Comparison of ENCODE assay signal across 20 mouse cellular contexts in genomic region chr12:12030039-12030550, GRCm38 (mm10).
DNase-seq lines count a peak whose midpoint lies in the region; ATAC-seq lines count a peak whose summit lies in the region.
"Had no signal": no experiment of that assay in that cellular context is flagged by ENCODE, and none has a peak within 500 bp of the region (broad histone marks: within the 10 kb centered on the region; RNA-seq: fewer than 3 reads in every experiment).

No protein-coding gene starts in this region.

- no peaks in the 10 kb centered on the region for H3K27me3 ChIP-seq in stomach, embryonic 16.5 days (ENCODE audit: control insufficient read depth, insufficient read depth, low read length)
- H3K27me3 ChIP-seq: forebrain, embryonic 13.5 days; hindbrain, embryonic 13.5 days had no signal

- H3K4me2 ChIP-seq in stomach, embryonic 16.5 days (ENCODE audit: low read depth, low read length): no peak overlapping the region
- H3K4me2 ChIP-seq: forebrain, embryonic 13.5 days; hindbrain, embryonic 13.5 days had no signal

- ATAC-seq in stomach, embryonic 16.5 days (ENCODE audit: insufficient read depth, low FRiP score): peak; percentile 68; the same call in 1 of the 2 replicates
- ATAC-seq: forebrain, embryonic 13.5 days; forebrain, postnatal 0 days; hindbrain, postnatal 0 days had no signal

- no peak overlapping the region for H3K27ac ChIP-seq in stomach, embryonic 16.5 days (ENCODE audit: low read length)
- H3K27ac ChIP-seq: embryonic facial prominence, embryonic 10.5 days; forebrain, embryonic 13.5 days; gastrocnemius, adult 2 months; hindbrain, embryonic 13.5 days; hindbrain, postnatal 0 days had no signal

- peak; percentile 20 for DNase-seq in gonadal fat pad, adult 2 months (ENCODE audit: low read depth)
- peak; percentile 36 to 51 for DNase-seq in lung, adult 18-20 months
- peak; percentile 28 for DNase-seq in lung, postnatal 14 days
- DNase-seq in retina, postnatal 1 day: no peak
- no peak for DNase-seq in thymus, postnatal 14 days
- no peak for DNase-seq in kidney, postnatal 4 days
- DNase-seq: adrenal gland, adult 8-10 months; cerebellum, adult 18-20 months; cerebellum, adult 9-11 months; cerebellum, postnatal 36 days; forebrain, postnatal 0 days; gastrocnemius, adult 2 months; gastrocnemius, postnatal 25 days; heart, adult 11 months; heart, postnatal 14 days had no signal

- H3K9ac ChIP-seq in stomach, embryonic 16.5 days (ENCODE audit: low read length): no peak overlapping the region
- H3K9ac ChIP-seq: forebrain, embryonic 13.5 days; forebrain, postnatal 0 days; hindbrain, embryonic 13.5 days had no signal

- H3K9me3 ChIP-seq in stomach, embryonic 16.5 days (replicated peaks; ENCODE audit: control insufficient read depth, low read length): no peaks in the 10 kb centered on the region
- H3K9me3 ChIP-seq: embryonic facial prominence, embryonic 10.5 days; forebrain, embryonic 13.5 days; hindbrain, embryonic 13.5 days had no signal

- WGBS in stomach, embryonic 16.5 days: 73% methylated on average over 2 of the region's 2 CpGs

- H3K4me3 ChIP-seq in stomach, embryonic 16.5 days (replicated peaks; ENCODE audit: low read length): no peak overlapping the region
- H3K4me3 ChIP-seq: embryonic facial prominence, embryonic 10.5 days; forebrain, embryonic 13.5 days; gastrocnemius, adult 2 months; hindbrain, embryonic 13.5 days had no signal

- H3K4me1 ChIP-seq in stomach, embryonic 16.5 days (ENCODE audit: control insufficient read depth, insufficient read depth, low read length): no peaks in the 10 kb centered on the region
- H3K4me1 ChIP-seq: embryonic facial prominence, embryonic 10.5 days; forebrain, embryonic 13.5 days; hindbrain, embryonic 13.5 days had no signal

- H3K36me3 ChIP-seq in stomach, embryonic 16.5 days (ENCODE audit: control insufficient read depth, insufficient read depth, low read length): no peaks in the 10 kb centered on the region
- H3K36me3 ChIP-seq: embryonic facial prominence, embryonic 10.5 days; hindbrain, embryonic 13.5 days had no signal

Comparison
In these comparisons a context has a peak if more than half of its experiments do, and no peak if none do; other contexts are left out.
1. DNase-seq: peak in gonadal fat pad, adult 2 months (single experiment), lung, adult 18-20 months (2 of 2) and lung, postnatal 14 days (single experiment); none in retina, postnatal 1 day (single experiment), thymus, postnatal 14 days (single experiment) and kidney, postnatal 4 days (0 of 2).